Mouse (Mus musculus) heart, postnatal 36 days (tissue): ENCODE measurements around the gene Ndufa4. TPM values are rescaled to one million over a fixed set of nuclear protein-coding genes. Genes with fewer than 3 reads are reported as not detected.
"Not testable (repeated sequence)": the region's sequence is repeated elsewhere in the genome, so short reads cannot be mapped to it uniquely, and the experiment has no call there.

Experiments
- DNase-seq, 2 experiments: peaks; one replicate each; pipeline ENCODE4 v3.0.0; 2021 to 2022
- intact Hi-C: fragments of 180-260 bp; cut with DNase I; formaldehyde crosslinking; loops from one replicate; pipeline ENCODE4 v1.15.1; 2025
- total RNA-seq, 2 experiments: library from RNA; stranded (reverse); gene quantifications; 2 replicates each; pipeline ENCODE4 v1.2.3; 2021

Ndufa4 gene
- 1,000 to 10,000 TPM; 3,069 to 3,251 TPM for total RNA-seq

- DNase-seq = peak; percentile 93 to 96
- intact Hi-C loops = loop anchor here (1.0 kb wide), 1 partner anchor 18 kb away; no protein-coding TSS in a partner anchor
These were observed at the start of gene Ndufa4, which contains the start of gene Phf14 for GRCm38 (mm10) chr6:11907269-11908032. Gene Ndufa4 (minus strand): TSS chr6:11907497. Gene Phf14 (plus strand): TSS chr6:11907809.

GRCm38 (mm10) chr6:11948100-11948499, 40.8 kb upstream of the Ndufa4 start:
- no peak for DNase-seq
- intact Hi-C loops = no loop called here

- no peak for DNase-seq
- intact Hi-C loops = no loop called here
These were observed 34.8 kb upstream of the Ndufa4 start for GRCm38 (mm10) chr6:11942089-11942488.

- intact Hi-C loops = no loop called here
- DNase-seq = no peak
These were observed 33.6 kb upstream of the Ndufa4 start for GRCm38 (mm10) chr6:11940895-11941294.

GRCm38 (mm10) chr6:11933403-11933802, 26.1 kb upstream of the Ndufa4 start:
- no peak for DNase-seq
- intact Hi-C loops = no loop called here

- no peak for DNase-seq
- intact Hi-C loops = no loop called here
These were observed 20.2 kb upstream of the Ndufa4 start for GRCm38 (mm10) chr6:11927485-11927884.

- peak in 1 of 2 experiments; percentile 46 for DNase-seq
- intact Hi-C loops = no loop called here
These were observed 18.8 kb upstream of the Ndufa4 start for GRCm38 (mm10) chr6:11926082-11926595.

- peak; percentile 82 to 84 for DNase-seq
- intact Hi-C loops = loop anchor here (1.0 kb wide), 1 partner anchor 18 kb away; the partner anchor contains the start of genes Ndufa4 and Phf14
These were observed 18.3 kb upstream of the Ndufa4 start for GRCm38 (mm10) chr6:11925496-11926041.

- intact Hi-C loops = no loop called here
- no peak for DNase-seq
These were observed 873 bp upstream of the Ndufa4 start for GRCm38 (mm10) chr6:11908170-11908569.

- intact Hi-C loops = loop anchor here (1.0 kb wide), 1 partner anchor 18 kb away; no protein-coding TSS in a partner anchor
- no peak for DNase-seq
These were observed 418 bp downstream of the Ndufa4 start for GRCm38 (mm10) chr6:11906890-11907268.

GRCm38 (mm10) chr6:11900809-11901310, 6.4 kb downstream of the Ndufa4 start:
- no peak for DNase-seq
- intact Hi-C loops = no loop called here

GRCm38 (mm10) chr6:11875364-11875763, 31.9 kb downstream of the Ndufa4 start:
- intact Hi-C loops, DNase-seq: not testable (repeated sequence)

Other genes starting within 250 kb of the Ndufa4 start
- gene Phf14, start 312 bp upstream of the Ndufa4 start, total RNA-seq = 10 to 100 TPM; 46.4 to 48.0 TPM